Mouse (Mus musculus) layer of hippocampus, postnatal 25 days (tissue): ENCODE results near the gene Fitm2. TPM values are rescaled to one million over a fixed set of nuclear protein-coding genes. Genes with fewer than 3 reads are reported as not detected.

ENCODE experiments used
- DNase-seq, 2 experiments: peaks; one replicate each; pipeline ENCODE4 v3.0.0; 2022; ENCODE audit warnings: mixed read lengths in 2 of 2, low spot score in 1 of 2; ENCODE audit errors: extremely low spot score in 1 of 2
- total RNA-seq, 2 experiments: library from RNA; stranded (reverse); gene quantifications; 2 replicates each; pipeline ENCODE4 v1.2.3; 2021

Fitm2 gene
- total RNA-seq = 10 to 100 TPM; 17.6 to 20.8 TPM

DNA sequence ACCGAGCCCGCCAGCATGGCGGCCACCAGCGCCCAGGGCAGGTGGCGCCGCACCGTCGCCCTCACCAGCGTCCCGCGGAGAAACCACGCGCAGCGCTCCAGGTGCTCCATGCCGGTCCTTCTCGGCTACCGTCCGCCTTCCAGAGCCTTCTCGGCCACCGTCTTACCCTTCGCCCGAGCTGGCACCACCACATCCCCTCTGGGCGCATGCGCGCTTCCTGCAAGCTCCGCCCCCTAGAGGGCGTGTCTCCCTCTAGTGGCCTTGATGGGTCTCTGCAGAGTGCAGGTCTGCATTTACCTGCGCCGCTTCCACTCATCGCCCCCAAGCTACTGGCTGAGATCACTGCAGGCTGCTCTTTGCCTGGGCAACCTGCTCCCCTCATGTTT lies at the start of gene Fitm2:
Gene Fitm2, minus strand, starts transcription at position 164 of the 386 bp plus-strand sequence.
- DNase-seq = peak; percentile 97 to 99

DNA sequence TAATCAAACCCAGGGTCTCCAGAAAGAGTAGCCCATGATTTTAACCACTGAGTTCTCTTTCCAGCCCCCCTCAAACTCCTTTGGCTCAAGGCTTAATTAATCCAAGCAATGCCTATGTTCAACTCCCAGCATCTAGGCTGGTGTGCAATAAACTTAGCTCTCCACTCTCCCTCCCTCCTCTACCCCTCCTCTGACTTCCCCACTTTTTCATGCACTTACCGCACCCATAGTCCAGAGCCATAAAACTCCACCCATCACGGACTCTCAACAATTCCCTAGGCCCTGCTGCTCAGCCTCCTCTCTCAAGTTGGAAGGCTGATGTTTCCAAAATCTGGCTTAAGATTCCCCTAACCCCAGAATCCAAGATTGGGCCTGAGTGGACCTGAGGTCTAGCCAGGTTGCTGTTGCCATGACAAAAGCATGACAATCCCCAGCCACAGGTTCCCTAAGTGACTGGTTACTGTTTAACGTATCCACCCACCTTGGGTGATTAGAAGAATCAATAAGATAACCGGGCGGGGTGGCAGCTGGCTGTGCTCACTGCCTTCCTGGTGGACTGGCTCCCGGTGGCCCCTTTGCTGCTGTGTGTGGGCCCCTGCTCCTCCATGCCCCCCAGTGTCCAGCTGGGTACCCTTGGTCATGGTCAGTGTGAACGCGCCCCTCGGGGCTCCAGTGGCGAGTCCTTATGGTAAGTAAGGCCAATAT lies 34.0 kb upstream of the Fitm2 start, which contains the start of gene Hnf4a:
Gene Hnf4a, plus strand, starts transcription at position 509 of the 705 bp plus-strand sequence.
- no peak for DNase-seq

DNA sequence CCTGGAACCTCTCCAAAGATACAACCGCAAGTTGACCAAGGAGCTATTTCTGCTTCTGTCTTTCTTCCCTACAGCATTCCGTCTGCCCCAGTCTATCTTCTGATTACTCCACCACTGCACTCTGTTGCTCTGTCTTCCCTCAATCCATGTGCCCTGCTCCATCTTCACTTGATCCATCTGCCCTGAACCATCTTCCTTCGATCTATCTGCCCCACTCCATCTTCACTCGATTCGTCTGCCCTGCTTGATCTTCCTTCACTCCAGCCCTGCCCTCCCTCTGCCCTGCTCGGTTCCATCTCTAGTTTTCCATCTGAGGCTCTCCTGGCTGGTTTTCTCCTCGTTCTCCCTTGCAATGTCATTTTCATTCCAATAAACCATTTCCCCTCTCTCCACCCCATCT lies 30.8 kb upstream of the Fitm2 start:
- DNase-seq = no peak

DNA sequence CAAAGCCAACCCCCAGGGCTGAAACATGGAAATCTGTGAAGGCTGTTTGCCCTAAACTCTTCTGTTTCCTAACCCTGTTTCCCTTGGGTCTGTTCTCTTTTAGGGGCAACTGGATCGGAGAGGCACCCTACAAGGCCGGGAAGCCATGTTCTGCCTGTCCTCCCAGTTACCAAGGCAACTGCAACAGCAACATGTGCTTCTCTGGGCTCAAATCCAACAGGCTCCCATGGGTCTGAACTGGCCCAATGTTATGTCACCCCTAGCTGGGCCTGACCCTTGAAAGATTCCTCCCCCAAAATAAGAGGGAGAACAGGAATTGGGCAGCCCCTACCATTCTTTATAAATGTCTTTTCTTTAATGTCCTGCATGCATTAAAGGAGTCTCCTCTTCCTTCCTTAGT lies 29.8 kb upstream of the Fitm2 start:
- no peak for DNase-seq

DNA sequence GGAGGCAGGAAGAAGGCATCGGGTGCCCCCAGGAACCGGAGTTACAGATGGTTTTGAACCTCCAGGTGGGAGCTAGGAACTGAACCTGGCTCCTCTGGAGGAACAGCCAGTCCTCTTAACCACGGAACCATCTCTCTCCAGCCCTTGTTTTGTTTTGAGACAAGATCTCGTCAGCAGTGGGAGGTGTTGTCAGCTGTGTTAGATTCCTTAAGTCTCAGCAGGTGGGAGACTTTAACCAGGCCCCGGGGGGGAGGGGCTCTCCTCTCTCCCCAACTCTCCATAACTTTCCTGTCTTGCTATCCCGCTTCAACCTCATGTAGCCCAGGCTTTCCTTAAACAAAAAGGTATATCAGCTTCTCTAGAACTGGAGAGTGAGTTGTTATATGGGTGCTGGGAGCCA lies 22.0 kb upstream of the Fitm2 start:
- DNase-seq = no peak

DNA sequence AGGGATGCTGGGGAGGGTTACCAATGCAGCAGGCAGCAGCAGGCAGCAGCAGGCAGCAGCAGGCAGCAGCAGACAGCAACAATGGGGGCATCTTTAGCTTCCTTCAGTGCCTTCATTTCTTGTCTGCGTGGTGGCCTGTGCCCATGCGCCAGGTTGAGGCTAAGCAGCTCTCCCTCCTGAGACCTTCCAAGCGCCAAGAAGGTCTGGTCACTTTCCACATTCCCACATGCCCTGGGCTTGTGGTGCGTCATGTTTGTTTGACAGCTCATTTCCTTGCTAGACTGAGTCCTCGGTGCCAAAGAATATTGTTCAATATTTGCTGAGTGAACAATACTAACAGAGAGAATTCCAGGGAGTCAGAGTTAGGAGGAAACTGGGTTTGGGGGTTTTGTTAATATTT lies 21.5 kb upstream of the Fitm2 start:
- DNase-seq = no peak

DNA sequence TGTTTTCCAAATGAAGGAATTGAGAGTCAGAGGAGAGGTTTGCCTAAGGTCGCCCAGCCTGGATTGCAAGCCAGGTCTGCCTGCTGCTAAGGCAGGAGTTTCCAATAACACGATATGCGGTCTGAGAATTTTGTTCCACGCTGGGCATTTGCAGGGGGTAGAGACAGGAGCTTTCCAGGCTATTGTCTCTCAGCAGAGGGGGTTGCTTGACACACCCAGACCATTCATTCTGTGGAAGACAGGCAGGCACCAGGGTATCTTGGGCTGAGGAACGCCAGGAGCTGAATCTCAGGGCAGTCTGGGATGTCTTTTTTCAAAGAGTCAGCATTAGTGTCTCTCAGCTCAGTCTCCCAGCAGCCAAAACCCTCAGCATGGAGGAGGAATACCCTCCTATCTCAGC lies 20.6 kb upstream of the Fitm2 start:
- no peak for DNase-seq

DNA sequence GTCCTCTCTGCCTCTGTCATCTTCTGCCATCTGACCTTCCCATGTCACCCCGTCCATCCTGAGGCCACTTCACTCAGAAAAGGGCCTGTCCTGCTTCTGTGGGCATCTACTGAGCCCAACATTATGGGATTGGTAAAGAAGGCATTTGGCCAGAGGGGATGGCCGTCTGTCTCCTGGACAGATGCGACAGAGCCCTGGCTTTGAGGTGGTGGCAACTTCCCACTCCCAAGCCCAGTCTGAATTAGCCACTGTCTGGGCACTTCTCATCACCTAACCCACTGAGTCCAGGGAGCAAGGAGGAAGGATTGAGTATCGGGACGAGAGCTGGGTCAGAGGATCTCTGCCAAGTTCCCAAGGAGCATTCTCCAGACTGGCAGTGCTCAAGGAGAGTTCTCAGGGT lies 19.6 kb upstream of the Fitm2 start, which contains the start of gene R3hdml:
Gene R3hdml, plus strand, starts transcription at position 301 of the 400 bp plus-strand sequence.
- DNase-seq = no peak

DNA sequence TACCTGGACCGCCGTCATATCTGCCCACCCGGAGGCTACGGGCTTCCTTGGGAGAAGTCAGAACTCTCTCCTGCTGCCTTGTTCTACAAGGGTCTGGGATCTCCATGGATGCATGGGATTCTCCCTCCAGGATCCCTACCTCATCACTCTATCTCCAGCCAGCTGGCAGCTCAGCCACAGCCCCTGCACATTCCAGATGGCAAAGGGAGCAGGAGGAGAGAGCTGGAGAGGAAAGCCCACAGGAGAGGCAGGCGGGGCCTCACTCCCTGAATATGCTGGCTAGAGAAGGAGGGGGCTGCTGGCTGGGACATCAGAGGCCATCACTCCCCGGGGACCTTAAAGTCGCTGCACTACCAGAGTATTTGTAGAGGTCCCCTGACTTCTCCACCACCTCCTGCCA lies 18.9 kb upstream of the Fitm2 start:
- DNase-seq = no peak

DNA sequence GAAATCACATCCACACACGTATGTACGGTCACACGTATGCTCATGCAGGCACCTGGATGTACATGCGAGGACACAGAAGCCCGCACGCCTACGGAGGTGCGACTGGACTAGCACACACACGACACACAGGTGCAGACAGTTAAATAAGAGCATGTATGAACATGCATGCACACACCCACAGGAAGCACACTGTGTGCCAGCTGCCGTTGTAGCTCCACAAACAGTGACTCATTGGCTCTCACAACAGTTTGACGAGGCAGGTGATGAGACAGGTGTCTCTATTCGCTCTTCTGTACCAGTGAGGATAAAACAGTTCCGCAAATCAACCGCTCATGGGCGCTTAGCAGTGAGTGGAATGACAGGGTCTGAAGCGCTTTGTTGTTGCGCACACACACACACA lies 18.2 kb upstream of the Fitm2 start:
- DNase-seq = no peak

DNA sequence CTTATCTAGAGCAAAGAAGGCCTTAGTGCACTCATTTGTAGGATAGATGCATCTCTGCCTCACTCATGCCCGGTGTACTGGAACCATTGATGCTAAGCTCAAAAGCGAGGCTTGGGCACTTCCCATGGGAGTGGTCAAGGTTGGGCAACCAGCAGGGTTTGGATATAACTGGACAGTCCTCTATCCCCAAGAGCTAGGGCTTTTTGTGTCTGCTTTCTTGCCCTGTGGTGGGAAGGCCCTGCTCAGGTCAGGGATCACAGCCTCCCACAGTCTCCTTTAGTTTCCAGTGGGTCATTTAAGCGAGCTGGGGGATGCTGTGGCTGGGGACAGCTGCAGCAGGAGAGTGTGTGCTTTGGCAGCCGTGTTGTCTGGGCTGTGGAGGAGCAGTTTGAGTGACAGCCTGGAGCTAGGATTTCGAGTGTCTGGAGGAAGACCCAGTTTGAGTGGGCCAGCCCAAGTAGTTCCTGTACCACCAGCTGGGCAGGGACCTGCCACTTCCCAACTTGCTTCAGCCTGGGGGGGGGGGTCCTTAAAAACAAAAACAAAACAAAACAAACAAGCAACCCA lies 17.4 kb upstream of the Fitm2 start:
- DNase-seq = no peak

DNA sequence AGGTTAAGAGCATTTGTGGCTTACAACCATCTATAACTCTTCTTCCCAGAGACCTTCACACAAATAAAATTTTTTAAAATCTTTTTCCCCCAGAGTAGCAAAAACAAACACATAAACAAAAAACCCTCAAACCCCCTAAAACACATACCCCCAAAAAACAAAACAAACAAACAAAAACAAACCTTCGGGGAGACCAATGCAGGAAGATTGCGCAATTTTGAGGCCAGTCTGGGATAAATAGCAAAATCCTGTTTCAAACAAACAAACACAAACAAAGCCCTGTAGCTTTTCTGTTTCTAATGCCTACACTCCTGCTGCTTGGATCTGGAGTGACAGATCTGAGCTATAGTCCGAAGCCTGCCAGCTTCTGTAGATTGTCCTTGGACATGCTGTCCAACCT lies 14.9 kb upstream of the Fitm2 start:
- DNase-seq = no peak

DNA sequence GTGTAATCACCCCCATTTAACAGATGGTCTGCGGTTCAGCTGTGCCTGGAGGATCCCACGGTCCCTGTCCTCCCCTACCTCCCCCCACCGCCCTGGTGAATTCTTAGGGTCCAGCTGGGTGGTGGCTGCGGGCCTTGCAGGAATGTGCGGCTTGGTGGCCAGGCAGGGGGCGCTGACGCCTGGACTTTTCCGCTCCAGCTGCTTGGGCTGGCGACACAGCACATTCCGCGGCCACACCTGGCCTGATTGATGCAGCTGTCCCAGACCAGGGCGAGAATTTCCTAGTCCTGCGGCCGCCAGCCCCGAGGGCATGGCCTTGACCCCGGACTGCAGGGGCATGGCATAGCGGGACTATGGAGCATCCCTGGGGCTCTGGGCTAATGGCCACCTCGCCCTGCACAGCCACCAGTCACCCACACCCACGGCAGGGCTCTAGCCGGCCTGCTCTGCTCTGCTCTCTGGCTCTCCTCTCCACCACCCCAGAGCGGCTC lies 9.2 kb upstream of the Fitm2 start:
- no peak for DNase-seq

DNA sequence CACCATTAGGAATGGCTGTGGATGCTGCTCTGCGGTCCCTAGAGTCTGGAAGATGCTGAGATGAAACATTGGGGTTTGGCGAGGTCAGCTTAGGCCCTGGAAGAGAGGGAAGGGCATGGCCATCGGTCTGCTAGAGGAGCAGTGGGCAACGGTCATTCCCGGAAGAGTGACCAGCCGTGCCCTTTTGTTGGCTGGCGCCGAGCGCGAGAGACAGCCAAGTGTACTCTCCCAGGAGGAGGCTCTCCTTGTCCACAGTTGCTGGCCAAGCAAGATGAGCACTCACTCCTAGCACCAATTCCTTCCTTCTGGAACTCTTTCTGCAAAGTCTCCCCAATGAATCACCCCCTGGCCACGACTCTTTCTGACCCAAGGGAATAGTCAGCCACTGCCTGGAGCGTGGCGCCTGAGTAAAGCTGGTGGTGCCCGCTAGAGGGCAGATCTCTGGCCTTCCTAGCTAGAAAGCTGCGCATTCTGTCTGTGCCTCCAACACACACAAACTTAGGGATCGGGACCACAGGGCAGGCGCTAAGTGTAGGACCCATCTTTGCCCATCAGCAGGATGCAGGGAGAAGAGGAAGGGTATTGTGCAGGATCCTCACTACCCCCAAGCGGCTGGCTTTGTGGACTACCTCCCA lies 7.9 kb upstream of the Fitm2 start:
- no peak for DNase-seq

DNA sequence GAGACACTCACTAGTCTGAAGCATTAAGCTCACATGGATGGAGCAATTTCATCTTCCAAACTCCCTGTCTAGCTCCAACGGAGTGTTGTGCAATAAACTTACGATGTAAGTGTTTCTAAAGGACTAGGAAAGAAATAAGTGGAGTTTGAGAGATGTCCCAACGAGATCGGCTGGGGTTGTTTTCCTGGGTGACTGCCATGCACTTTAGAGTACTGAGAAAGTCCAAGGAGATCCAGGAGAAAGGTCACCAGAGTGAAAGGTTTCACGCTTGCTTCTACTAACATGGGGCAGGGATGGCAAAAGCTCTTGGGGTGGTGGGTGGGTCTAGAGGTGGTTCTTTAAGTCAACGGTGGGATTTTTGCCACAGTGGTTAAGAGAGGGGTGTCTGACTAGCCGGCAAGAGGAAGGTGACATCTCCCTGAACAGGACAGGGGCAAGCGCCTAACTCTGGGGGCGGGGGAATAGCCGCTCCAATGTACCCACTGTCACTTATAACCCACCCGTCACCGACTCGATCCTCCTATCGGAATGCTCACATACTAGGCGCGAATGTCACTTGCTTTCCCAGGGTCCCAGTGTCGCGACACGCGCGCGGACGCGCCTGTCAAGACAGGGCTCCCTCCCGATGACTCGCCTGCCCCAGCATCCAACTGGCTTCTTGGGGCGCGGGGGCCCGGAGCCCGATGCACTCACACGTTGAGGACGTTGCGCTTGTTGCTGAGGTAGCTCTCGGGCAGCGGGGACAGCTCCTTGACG lies 541 bp downstream of the Fitm2 start:
- DNase-seq = no peak

DNA sequence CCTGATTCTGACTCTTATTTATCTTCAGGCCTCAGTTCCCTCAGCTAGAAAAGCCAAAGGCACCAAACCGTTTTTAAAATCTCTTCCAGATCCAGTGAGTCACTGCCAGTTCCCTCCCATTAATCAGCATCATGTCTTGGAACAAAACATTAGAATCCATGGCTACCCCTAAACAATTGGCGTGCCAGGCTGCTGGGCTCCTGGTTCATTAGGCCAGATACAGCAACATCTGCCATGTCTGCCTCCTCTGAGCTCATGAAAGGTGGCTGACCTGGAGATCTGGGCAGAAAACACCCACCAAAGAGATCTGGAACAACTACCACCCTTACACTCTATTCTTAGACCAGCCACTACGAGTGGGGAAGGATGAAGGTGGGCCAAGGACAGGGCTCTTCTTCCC lies 1.3 kb downstream of the Fitm2 start:
- DNase-seq = no peak

DNA sequence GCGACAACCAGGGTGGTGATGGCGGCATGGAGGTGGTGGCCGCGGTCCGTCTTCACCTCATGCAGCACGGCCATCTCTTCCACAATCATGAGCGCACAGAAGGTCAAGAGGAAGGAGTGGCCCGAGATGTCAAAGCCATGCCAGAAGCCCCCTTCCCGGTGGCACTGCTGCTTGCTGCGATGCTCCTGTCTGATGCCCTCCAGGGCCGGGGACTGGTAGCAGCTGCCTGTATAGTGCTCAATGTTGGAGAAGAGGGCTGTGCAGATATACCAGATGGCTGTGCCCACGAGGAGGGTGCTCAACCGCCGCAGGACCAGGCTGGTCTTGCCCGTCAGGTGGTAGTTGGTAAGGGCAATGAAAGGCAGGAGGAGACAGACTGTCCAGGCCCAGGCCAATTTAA lies 2.7 kb downstream of the Fitm2 start:
- no peak for DNase-seq

DNA sequence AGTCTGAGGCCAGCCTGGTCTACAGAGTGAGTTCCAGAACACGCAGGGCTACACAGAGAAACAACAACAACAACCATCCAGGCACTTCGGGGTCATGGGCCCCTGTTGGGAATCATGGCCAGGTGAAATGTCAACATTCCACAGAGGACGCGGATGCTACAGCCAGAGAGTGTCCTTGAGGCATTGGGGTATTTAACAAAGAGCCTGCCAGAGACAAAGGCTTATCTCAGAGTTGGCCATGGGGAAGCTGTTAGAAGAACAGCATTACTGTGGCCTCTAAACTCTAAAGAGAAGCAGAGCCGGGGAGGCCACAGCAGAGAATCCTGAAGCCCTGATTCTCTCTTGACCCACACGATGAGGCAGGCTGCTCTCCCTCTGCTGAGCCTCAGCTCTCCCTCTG lies 3.6 kb downstream of the Fitm2 start:
- no peak for DNase-seq

DNA sequence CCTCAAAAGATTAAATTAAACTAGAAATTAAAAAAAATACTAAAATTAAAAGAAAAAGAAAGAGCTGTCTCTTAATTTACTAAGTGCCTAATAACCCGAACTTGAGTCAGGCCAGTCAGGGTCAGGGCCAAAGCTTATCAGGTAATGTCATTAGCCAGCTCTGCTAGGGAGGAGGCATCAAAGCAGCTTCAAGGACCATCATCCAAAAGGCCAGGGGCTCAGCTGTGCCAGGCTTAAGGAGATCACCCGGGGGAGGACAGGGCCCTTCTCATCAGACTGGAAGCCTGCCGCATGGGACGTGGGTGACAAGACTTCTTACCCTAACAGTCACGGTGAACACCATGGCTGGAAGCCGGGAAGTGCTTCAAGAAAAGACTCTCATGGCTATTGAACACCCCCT lies 4.8 kb downstream of the Fitm2 start:
- DNase-seq = no peak

DNA sequence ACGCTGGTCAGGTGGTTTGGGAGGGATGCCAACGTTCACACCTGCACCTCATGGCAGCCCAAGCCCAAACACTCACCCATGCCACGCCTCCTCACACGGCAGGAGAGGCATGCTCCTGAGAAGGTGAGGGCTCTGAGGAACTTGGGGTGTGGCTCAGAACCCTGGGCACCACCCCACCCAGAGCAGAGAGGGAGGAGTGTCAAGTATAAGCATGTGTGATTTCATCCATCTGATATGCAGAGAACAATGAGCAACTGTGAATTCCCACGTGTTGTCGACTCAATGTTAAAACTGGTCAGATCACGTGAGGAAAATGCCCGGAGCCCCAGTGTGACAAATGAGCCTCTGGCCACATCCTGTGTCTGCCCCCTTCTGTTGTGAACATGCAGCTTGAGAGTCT lies 5.7 kb downstream of the Fitm2 start:
- no peak for DNase-seq

DNA sequence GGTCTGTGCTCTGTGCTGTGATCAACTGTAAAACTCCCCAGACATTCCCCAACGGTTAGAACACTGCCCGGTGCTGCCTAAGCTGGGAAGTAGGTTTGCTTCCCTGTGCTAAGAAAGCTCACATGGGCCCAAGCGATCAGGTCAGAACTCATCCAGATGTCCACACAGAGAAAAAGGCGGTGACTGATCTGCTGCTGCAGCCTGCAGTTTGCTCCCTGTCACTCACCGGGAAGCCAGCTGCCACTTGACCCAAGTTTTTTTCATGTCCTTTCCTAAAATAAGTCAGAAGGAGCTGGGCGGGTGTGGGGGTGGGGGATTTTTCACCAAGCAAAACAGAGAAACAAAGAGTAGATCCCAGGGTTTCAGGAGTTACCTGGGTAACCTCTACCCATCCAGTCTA lies 7.9 kb downstream of the Fitm2 start:
- no peak for DNase-seq
